Mouse (Mus musculus): ENCODE measurements around the gene Xpo4.

The Xpo4 gene

GRCm38 (mm10) chr14:57537261-57538015 is 127.8 kb downstream of the Xpo4 start:
- DNase-seq (ENCODE audit: low spot score in 2 of 2) = peak; percentile 33 to 37

- DNase-seq (ENCODE audit: low spot score in 2 of 2) = no peak
Measured at GRCm38 (mm10) chr14:57536820-57537219, 128.4 kb downstream of the Xpo4 start.

GRCm38 (mm10) chr14:57535646-57536045 is 129.6 kb downstream of the Xpo4 start:
- DNase-seq (ENCODE audit: low spot score in 2 of 2) = peak; percentile 63 to 67

- DNase-seq (ENCODE audit: low spot score in 2 of 2) = peak; percentile 82
Measured at GRCm38 (mm10) chr14:57534961-57535360, 130.3 kb downstream of the Xpo4 start.

- peak in 1 of 2 experiments; percentile 25 for DNase-seq (ENCODE audit: low spot score in 2 of 2)
Measured at GRCm38 (mm10) chr14:57534346-57534745, 130.9 kb downstream of the Xpo4 start.

- DNase-seq (ENCODE audit: low spot score in 2 of 2) = no peak
Measured at GRCm38 (mm10) chr14:57533841-57534240, 131.4 kb downstream of the Xpo4 start.

- DNase-seq (ENCODE audit: low spot score in 2 of 2) = peak in 1 of 2 experiments; percentile 38
Measured at GRCm38 (mm10) chr14:57533214-57533613, 132.0 kb downstream of the Xpo4 start.

GRCm38 (mm10) chr14:57532577-57532976 is 132.7 kb downstream of the Xpo4 start:
- DNase-seq (ENCODE audit: low spot score in 2 of 2) = no peak

- DNase-seq (ENCODE audit: low spot score in 2 of 2) = no peak
Measured at GRCm38 (mm10) chr14:57529786-57530515, 135.3 kb downstream of the Xpo4 start.

- peak; percentile 71 to 77 for DNase-seq (ENCODE audit: low spot score in 2 of 2)
Measured at GRCm38 (mm10) chr14:57529086-57529785, 136.0 kb downstream of the Xpo4 start.

- DNase-seq (ENCODE audit: low spot score in 2 of 2) = no peak
Measured at GRCm38 (mm10) chr14:57527598-57527997, 137.6 kb downstream of the Xpo4 start.
